Mouse (Mus musculus): ENCODE measurements at regions not wholly inside any gene's neighbourhood (a gene's known extent, or its start where the extent isn't known, plus 50 kb on each side); places are given as distances from the start of the nearest gene placed in this dataset.

- no peak for DNase-seq (ENCODE audit: low spot score)
Observed at GRCm38 (mm10) chr13:5211659-5212058, 602.7 kb upstream of the Akr1e1 start.

- DNase-seq (ENCODE audit: low spot score): no peak
Observed at GRCm38 (mm10) chr13:5229476-5229875, 620.5 kb upstream of the Akr1e1 start.

GRCm38 (mm10) chr13:5234232-5234631 is 625.3 kb upstream of the Akr1e1 start:
- no peak for DNase-seq (ENCODE audit: low spot score)

- no peak for DNase-seq (ENCODE audit: low spot score)
Observed at GRCm38 (mm10) chr13:5235391-5235790, 625.9 kb upstream of the Klf6 start.

- no peak for DNase-seq (ENCODE audit: low spot score)
Observed at GRCm38 (mm10) chr13:5240541-5240940, 620.7 kb upstream of the Klf6 start.

GRCm38 (mm10) chr13:5242782-5243181 is 618.5 kb upstream of the Klf6 start:
- no peak for DNase-seq (ENCODE audit: low spot score)

GRCm38 (mm10) chr13:5248671-5249391 is 612.5 kb upstream of the Klf6 start:
- no peak for DNase-seq (ENCODE audit: low spot score)

- no peak for DNase-seq (ENCODE audit: low spot score)
Observed at GRCm38 (mm10) chr13:5257891-5258660, 603.2 kb upstream of the Klf6 start.

GRCm38 (mm10) chr13:5259760-5260159 is 601.5 kb upstream of the Klf6 start:
- DNase-seq (ENCODE audit: low spot score): no peak

- no peak for DNase-seq (ENCODE audit: low spot score)
Observed at GRCm38 (mm10) chr13:5272506-5273192, 588.6 kb upstream of the Klf6 start.

GRCm38 (mm10) chr13:5276564-5276963 is 584.7 kb upstream of the Klf6 start:
- DNase-seq (ENCODE audit: low spot score): no peak

- no peak for DNase-seq (ENCODE audit: low spot score)
Observed at GRCm38 (mm10) chr13:5289753-5290449, 571.4 kb upstream of the Klf6 start.

- no peak for DNase-seq (ENCODE audit: low spot score)
Observed at GRCm38 (mm10) chr13:5302141-5302540, 559.1 kb upstream of the Klf6 start.

- DNase-seq (ENCODE audit: low spot score): no peak
Observed at GRCm38 (mm10) chr13:5306688-5307087, 554.6 kb upstream of the Klf6 start.

GRCm38 (mm10) chr13:5313297-5313696 is 548.0 kb upstream of the Klf6 start:
- no peak for DNase-seq (ENCODE audit: low spot score)

GRCm38 (mm10) chr13:5315011-5315410 is 546.3 kb upstream of the Klf6 start:
- DNase-seq (ENCODE audit: low spot score): no peak

GRCm38 (mm10) chr13:5317941-5318856 is 543.1 kb upstream of the Klf6 start:
- no peak for DNase-seq (ENCODE audit: low spot score)

- no peak for DNase-seq (ENCODE audit: low spot score)
Observed at GRCm38 (mm10) chr13:5345712-5346111, 515.6 kb upstream of the Klf6 start.

GRCm38 (mm10) chr13:5347503-5348469 is 513.5 kb upstream of the Klf6 start:
- DNase-seq (ENCODE audit: low spot score): no peak

Data from c-Kit-positive CD71-positive TER-119-positive erythroid progenitor cells, embryonic 14.5 days (primary cell).